Mouse (Mus musculus): Measurements from ENCODE around the gene Tbx4. TPM values are rescaled to one million over a fixed set of nuclear protein-coding genes. Genes with fewer than 3 reads are reported as not detected.

The Tbx4 gene
- polyA plus RNA-seq, 1 experiment = 0.25 TPM

GRCm38 (mm10) chr11:85894731-85895545 lies 8.7 kb downstream of the Tbx4 start:
- Histone ChIP-seq H3K4me3 (replicated peaks; ENCODE audit: insufficient read depth, low read depth, low read length) (no peak overlapping the region), H3K27me3 (ENCODE audit: control insufficient read depth, insufficient read depth, low read length) (peaks cover 13% of the 10 kb centered on the region; the same call in 1 of the 2 replicates), H3K4me1 (ENCODE audit: control insufficient read depth, insufficient read depth, low read length) (no peaks in the 10 kb centered on the region; the same call in 1 of the 2 replicates), H3K27ac (ENCODE audit: insufficient read depth, low read length) (no peak overlapping the region)
- DNase-seq = no peak
- TF ChIP-seq CTCF (IDR thresholded peaks at IDR 0.05; ENCODE audit: borderline replicate concordance, insufficient read depth, low read depth, low read length) (no peak), POLR2A (IDR thresholded peaks at IDR 0.05; ENCODE audit: borderline replicate concordance, insufficient read depth, low read length) (no peak)
- 5% methylated on average over 43 of the region's 43 CpGs for WGBS

GRCm38 (mm10) chr11:85896335-85896985 lies 10.2 kb downstream of the Tbx4 start:
- no peak overlapping the region for H3K4me3 ChIP-seq (replicated peaks; ENCODE audit: insufficient read depth, low read depth, low read length)
- DNase-seq = no peak
- no peaks in the 10 kb centered on the region; the same call in 1 of the 2 replicates for H3K4me1 ChIP-seq (ENCODE audit: control insufficient read depth, insufficient read depth, low read length)
- H3K27me3 ChIP-seq (ENCODE audit: control insufficient read depth, insufficient read depth, low read length) = peaks cover 6% of the 10 kb centered on the region; the same call in 1 of the 2 replicates
- TF ChIP-seq POLR2A (IDR thresholded peaks at IDR 0.05; ENCODE audit: borderline replicate concordance, insufficient read depth, low read length) (no peak), CTCF (IDR thresholded peaks at IDR 0.05; ENCODE audit: borderline replicate concordance, insufficient read depth, low read depth, low read length) (no peak)
- H3K27ac ChIP-seq (ENCODE audit: insufficient read depth, low read length) = no peak overlapping the region
- WGBS = 31% methylated on average over 13 of the region's 13 CpGs

- DNase-seq = no peak
- no peak overlapping the region for H3K27ac ChIP-seq (ENCODE audit: insufficient read depth, low read length)
- no peaks in the 10 kb centered on the region; the same call in 1 of the 2 replicates for H3K27me3 ChIP-seq (ENCODE audit: control insufficient read depth, insufficient read depth, low read length)
- no peak overlapping the region for H3K4me3 ChIP-seq (replicated peaks; ENCODE audit: insufficient read depth, low read depth, low read length)
- TF ChIP-seq CTCF (IDR thresholded peaks at IDR 0.05; ENCODE audit: borderline replicate concordance, insufficient read depth, low read depth, low read length) = no peak
- TF ChIP-seq POLR2A (IDR thresholded peaks at IDR 0.05; ENCODE audit: borderline replicate concordance, insufficient read depth, low read length) = no peak
- H3K4me1 ChIP-seq (ENCODE audit: control insufficient read depth, insufficient read depth, low read length) = no peaks in the 10 kb centered on the region; the same call in 1 of the 2 replicates
Observed at GRCm38 (mm10) chr11:85900291-85900690, 14.1 kb downstream of the Tbx4 start.

GRCm38 (mm10) chr11:85909514-85909913 lies 23.3 kb downstream of the Tbx4 start:
- Histone ChIP-seq H3K27me3 (ENCODE audit: control insufficient read depth, insufficient read depth, low read length) (no peaks in the 10 kb centered on the region), H3K4me3 (replicated peaks; ENCODE audit: insufficient read depth, low read depth, low read length) (no peak overlapping the region), H3K4me1 (ENCODE audit: control insufficient read depth, insufficient read depth, low read length) (no peaks in the 10 kb centered on the region), H3K27ac (ENCODE audit: insufficient read depth, low read length) (no peak overlapping the region)
- 77% methylated on average over 4 of the region's 4 CpGs for WGBS
- no peak for TF ChIP-seq CTCF (IDR thresholded peaks at IDR 0.05; ENCODE audit: borderline replicate concordance, insufficient read depth, low read depth, low read length)
- TF ChIP-seq POLR2A (IDR thresholded peaks at IDR 0.05; ENCODE audit: borderline replicate concordance, insufficient read depth, low read length) = no peak
- no peak for DNase-seq

- H3K27me3 ChIP-seq (ENCODE audit: control insufficient read depth, insufficient read depth, low read length) = no peaks in the 10 kb centered on the region
- TF ChIP-seq CTCF (IDR thresholded peaks at IDR 0.05; ENCODE audit: borderline replicate concordance, insufficient read depth, low read depth, low read length) (no peak), POLR2A (IDR thresholded peaks at IDR 0.05; ENCODE audit: borderline replicate concordance, insufficient read depth, low read length) (no peak)
- DNase-seq = no peak
- H3K4me3 ChIP-seq (replicated peaks; ENCODE audit: insufficient read depth, low read depth, low read length) = no peak overlapping the region
- WGBS = 32% methylated on average over 10 of the region's 10 CpGs
- no peak overlapping the region for H3K27ac ChIP-seq (ENCODE audit: insufficient read depth, low read length)
- no peaks in the 10 kb centered on the region for H3K4me1 ChIP-seq (ENCODE audit: control insufficient read depth, insufficient read depth, low read length)
Observed at GRCm38 (mm10) chr11:85910133-85910532, 23.9 kb downstream of the Tbx4 start.

- WGBS = 35% methylated on average over 7 of the region's 7 CpGs
- Histone ChIP-seq H3K4me3 (replicated peaks; ENCODE audit: insufficient read depth, low read depth, low read length) (no peak overlapping the region), H3K27ac (ENCODE audit: insufficient read depth, low read length) (no peak overlapping the region), H3K4me1 (ENCODE audit: control insufficient read depth, insufficient read depth, low read length) (no peaks in the 10 kb centered on the region), H3K27me3 (ENCODE audit: control insufficient read depth, insufficient read depth, low read length) (no peaks in the 10 kb centered on the region)
- no peak for DNase-seq
- TF ChIP-seq CTCF (IDR thresholded peaks at IDR 0.05; ENCODE audit: borderline replicate concordance, insufficient read depth, low read depth, low read length) (no peak), POLR2A (IDR thresholded peaks at IDR 0.05; ENCODE audit: borderline replicate concordance, insufficient read depth, low read length) (no peak)
Observed at GRCm38 (mm10) chr11:85913506-85913905, 27.3 kb downstream of the Tbx4 start.

- no peak for TF ChIP-seq CTCF (IDR thresholded peaks at IDR 0.05; ENCODE audit: borderline replicate concordance, insufficient read depth, low read depth, low read length)
- no peak for TF ChIP-seq POLR2A (IDR thresholded peaks at IDR 0.05; ENCODE audit: borderline replicate concordance, insufficient read depth, low read length)
- Histone ChIP-seq H3K4me1 (ENCODE audit: control insufficient read depth, insufficient read depth, low read length) (no peaks in the 10 kb centered on the region), H3K4me3 (replicated peaks; ENCODE audit: insufficient read depth, low read depth, low read length) (no peak overlapping the region), H3K27me3 (ENCODE audit: control insufficient read depth, insufficient read depth, low read length) (no peaks in the 10 kb centered on the region; the same call in 1 of the 2 replicates), H3K27ac (ENCODE audit: insufficient read depth, low read length) (no peak overlapping the region)
- DNase-seq = no peak
- WGBS = 69% methylated on average over 12 of the region's 12 CpGs
Observed at GRCm38 (mm10) chr11:85917091-85917992, 31.1 kb downstream of the Tbx4 start.
